Mouse (Mus musculus): ENCODE results near the gene Ecel1.
A peak's percentile ranks its signal among the peaks of the same experiment; 100 is the strongest.

Gene Ecel1

DNA sequence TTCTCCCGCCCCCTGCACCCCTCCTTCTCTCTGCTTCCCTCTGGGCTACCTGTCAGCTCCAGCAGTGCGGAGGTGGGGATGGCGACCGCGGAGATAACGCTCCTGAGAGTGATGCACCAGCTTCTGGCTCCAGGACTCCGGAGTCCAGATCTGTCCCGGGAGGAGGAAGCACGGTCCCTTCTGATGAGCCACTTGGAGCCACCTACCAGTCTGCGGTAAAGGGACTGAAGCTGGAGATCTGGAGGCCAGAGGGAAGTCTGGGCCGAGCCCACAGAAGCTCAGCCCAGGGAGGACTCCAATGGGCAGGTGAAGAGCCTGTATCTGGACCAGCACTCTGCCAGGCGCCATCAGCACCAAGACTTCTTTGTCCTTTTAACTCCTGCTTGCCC lies at the start of gene Ecel1:
Ecel1 (minus strand) TSS at position 323 of the 389 bp plus-strand sequence.
- no peak for DNase-seq (ENCODE audit: low spot score)

DNA sequence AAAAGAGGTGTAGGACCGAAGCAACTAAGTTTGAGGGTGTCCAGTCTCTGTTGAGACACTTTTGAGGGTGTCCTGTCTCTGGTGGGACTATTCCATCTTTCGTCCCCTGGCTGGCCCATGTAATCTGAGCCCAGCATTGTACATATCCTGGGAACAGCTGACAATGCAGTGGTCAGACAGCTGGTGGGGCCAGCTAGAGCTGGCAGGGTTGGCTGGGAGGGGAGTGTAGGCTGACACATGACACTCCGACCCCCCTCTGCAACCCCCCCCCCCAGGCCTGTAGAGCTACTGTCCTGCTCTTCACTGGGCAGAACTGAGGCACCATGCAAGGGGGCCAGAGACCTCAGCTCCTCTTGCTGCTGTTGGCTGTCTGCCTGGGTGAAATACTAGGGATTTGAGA lies 49.2 kb upstream of the Ecel1 start:
- no peak for DNase-seq (ENCODE audit: low spot score)

DNA sequence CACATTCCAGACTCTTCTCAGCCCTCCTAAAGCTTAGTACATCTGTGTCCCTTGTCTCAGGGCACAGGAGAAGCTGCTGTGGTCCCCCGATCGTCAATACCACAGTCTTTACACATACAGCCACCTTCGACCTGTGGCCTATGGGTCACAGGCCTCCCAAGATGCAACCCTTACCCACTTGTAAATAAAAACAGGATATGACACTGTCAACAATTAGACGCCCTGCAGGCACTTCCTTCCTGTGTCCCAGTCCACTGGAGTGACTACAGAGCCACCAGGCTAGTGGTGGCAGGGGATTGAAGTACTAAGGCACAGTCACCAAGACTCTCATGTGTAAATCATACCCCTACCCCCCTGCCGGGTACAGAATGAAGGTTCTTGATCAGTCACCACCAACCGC lies 48.7 kb upstream of the Ecel1 start:
- DNase-seq (ENCODE audit: low spot score): no peak

DNA sequence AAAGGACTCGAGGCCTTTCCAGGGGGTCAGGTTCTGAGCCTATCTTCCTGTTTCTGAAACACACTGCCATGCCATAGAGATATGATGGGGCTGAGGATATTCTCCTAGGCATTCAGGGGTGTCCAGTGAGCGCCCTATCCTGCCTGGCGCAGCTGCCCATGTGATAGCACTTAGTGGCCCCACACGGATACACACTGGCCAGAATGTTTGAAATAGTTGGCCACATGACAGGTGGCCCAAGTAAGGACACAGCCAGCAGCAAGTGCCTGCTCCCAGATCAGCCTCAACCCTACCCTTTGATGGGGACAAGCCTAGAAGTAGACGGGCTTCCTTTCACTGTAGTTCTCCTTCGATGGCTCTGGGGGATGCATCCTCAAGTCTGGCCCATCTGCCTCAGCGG lies 48.1 kb upstream of the Ecel1 start, which contains the start of gene Chrng:
Chrng (plus strand) TSS at position 193 of the 400 bp plus-strand sequence.
- no peak for DNase-seq (ENCODE audit: low spot score)

DNA sequence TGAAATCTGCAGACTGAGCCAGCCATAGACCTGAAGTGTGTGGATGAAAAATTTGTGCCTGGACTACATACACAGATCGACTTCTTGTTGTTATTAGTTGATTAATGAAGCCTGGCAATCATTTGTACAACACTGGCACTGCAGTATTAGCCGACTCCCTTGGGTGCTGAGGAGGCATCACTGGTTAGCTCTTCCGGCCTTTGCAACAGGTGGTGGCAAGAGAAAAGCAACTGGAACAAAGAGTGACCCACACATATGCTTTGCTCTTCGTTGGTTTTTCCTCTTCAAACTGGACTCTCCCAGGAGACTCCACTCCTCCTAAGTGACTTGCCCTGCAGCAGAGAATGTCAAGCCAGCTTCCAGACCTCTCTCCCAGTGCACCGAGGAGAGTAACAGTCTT lies 47.5 kb upstream of the Ecel1 start:
- DNase-seq (ENCODE audit: low spot score): no peak

DNA sequence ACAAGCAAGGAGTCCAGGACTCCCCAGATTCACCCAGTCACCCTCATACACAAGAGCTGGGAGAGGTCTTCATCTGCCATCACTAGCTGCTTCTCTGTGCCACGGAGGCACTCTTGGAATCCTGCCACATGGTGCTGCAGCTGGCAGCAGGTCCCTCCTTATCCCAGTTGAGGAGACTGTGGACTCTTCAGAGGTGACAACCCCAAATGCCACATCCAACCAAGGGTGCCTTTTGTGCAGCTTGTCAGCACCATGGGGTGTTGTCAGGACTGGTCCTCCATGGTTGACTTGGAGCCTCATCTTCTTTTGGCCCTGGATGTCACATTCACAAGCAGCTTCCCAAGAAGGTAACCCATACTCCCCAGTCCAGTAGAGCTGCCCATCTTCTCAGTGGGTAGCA lies 45.5 kb upstream of the Ecel1 start:
- no peak for DNase-seq (ENCODE audit: low spot score)

DNA sequence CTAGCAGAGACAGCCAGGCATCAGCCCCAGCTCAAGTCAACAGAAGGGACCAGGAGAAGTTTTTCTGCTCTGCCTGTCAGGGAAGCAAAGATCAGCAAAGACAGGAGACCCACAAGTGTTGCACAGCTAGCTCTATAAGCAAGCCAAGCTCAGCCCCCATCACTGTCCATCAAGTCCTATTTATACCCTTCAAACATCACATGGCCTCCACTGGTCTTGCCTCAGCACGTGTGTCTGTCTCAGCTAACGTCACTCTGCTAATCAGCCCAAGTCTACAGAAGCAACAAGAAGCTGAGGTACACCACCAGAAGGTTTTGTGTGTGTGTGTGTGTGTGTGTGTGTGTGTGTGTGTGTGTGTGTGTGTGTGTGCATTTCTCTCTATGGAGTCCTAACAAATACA lies 44.5 kb upstream of the Ecel1 start:
- no peak for DNase-seq (ENCODE audit: low spot score)

DNA sequence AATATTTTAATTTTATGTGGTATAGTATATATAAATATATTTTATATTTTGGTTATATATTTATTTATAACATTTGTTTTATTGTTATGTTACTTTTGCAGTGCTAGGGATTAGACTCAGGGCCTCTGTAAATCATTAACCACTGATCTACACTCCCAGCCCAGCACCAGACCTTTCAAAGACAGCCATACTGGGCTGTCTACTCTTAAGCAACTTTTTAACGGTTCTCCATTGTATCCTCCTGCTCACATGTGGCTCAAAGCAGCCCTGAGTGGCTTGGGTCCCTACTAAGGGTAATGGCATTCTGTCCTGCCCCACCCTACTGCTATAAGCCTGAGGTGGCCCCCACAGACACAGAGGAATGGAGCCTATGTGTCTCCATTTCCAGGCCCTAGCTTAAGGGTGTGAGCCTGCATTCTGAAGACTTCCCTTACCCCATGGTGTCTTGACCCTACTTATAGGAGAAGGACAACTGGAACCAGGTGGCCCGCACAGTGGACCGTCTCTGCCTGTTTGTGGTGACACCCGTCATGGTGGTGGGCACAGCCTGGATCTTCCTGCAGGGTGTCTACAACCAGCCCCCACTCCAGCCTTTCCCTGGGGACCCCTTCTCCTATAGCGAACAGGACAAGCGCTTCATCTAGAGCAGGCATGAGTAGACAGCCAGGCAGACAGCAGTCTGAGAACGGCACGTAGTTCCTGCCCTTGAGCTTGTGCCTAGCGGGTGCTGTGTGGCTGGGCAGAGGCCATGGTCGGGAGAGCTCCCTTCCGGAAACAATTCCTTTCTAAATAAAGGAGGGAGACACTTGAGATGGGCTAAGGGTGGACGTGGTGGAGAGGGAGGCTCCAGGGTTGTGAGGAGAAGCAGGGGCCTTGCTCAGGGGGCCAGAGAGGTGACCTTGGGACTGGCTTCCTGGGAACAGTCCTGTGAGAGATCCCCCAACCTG lies 42.1 kb upstream of the Ecel1 start:
- no peak for DNase-seq (ENCODE audit: low spot score)

DNA sequence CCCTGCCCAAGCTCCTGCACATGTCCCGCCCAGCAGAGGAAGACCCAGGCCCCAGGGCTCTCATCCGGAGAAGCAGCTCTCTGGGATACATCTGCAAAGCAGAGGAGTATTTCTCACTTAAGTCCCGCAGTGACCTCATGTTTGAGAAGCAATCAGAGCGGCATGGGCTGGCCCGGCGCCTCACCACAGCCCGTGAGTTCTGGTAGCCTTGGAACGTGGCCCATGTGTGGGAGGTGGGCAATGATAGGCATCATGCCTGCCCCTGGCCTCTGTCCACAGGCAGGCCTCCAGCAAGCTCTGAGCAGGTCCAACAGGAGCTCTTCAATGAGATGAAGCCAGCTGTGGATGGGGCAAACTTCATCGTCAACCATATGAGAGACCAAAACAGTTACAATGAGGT lies 41.0 kb upstream of the Ecel1 start:
- no peak for DNase-seq (ENCODE audit: low spot score)

DNA sequence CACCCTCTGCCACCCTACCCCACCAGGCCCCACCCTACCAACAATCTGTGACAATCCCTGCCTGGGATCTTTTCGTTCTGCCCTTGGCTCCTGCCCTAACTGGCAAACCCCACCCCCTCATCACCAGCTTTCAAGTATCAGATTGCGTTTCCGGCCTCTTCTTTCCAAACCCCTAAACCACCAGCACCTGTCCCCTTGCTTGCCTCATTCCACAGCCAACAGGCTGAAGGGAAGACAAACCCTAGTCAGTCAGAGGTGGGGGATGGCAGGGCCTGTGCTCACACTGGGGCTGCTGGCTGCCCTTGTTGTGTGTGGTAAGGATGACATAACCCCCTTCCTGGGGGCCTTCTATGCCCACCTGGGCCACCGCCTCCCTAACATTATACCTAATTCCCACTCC lies 34.1 kb upstream of the Ecel1 start, which contains the start of gene Chrnd:
Chrnd (plus strand) TSS at position 179 of the 400 bp plus-strand sequence.
- DNase-seq (ENCODE audit: low spot score): no peak

DNA sequence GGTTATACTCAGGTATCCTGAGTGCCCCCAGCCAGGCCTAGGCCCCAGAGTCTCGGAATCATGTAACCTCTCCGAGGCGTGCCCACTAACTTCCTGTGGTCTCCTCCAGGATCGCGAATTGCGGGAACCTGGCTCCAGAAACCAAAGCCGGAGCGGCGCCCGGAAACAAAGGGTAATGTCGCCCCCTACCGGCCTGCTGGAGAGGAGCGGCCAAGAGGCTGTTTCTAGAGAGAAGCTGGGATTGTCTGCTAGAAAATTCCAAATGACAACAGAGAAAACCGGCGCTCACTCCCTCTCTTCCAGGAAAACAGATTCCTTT lies 30.7 kb upstream of the Ecel1 start:
- peak; percentile 75 for DNase-seq (ENCODE audit: low spot score)

DNA sequence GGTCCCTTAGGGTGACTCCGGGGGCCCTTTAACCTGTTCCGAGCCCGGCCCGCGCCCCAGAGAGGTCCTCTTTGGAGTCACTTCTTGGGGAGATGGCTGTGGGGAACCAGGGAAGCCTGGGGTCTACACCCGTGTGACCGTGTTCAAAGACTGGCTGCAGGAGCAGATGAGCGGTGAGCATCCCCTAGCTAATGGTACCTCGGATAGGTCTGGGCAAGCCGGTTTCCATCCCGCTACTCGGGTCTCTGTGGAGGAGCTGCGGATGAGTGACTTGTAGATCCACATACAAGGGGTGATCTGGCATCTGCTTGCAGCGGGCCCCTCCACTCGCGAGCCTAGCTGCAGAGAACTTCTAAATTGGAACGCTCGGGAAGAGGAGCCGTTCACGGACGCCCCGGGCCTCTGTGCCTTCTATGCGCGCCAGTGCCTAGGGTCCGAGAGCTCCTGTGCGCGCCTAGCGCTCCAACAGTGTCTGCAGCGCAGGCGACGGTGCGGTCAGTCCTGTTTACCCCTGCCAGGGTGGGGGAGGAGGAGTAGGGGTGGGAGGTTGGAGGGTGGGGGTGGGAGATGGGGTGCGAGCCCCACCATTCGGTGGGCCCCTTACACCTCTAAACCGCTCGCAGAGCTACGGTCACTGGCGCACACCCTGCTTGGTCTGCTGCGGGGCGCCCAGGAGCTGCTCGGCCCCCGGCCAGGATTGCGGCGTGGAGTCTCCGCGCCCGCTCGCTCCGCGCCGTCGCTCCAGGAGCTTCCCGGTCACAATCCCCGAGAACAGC lies 30.1 kb upstream of the Ecel1 start:
- DNase-seq (ENCODE audit: low spot score): no peak

DNA sequence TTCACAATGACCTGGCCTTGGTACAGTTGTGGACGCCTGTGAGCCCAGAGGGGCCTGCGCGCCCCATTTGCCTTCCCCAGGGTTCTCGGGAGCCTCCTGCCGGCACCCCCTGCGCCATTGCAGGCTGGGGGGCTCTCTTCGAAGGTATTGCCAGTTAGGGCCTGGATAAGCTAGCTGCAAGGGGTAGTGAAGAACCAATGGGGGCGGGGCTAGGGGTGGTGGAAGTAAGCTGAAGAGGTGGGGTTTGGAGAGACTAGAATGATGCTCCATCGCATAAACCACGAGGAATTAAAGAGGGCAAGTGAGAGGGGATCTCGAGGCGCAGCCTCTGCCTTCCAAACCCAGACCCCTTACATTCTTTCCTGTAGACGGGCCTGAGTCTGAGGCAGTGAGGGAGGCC lies 29.2 kb upstream of the Ecel1 start:
- no peak for DNase-seq (ENCODE audit: low spot score)

DNA sequence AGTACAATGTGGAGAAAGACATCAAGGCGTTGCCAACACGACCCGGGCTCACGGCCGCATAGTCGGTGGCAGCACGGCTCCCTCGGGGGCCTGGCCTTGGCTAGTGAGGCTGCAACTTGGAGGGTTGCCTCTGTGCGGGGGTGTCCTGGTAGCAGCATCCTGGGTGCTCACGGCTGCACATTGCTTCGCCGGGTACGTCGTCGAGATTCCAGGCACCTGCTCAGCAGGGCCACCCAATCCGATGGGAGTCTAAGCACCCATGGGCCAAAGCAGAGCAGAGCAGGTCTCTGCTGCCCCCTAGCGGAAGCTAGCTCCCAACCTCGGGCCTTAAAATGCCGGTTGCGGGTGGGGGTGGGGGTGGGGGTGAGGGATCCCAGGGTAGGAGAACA lies 28.4 kb upstream of the Ecel1 start:
- DNase-seq (ENCODE audit: low spot score): peak; percentile 59

DNA sequence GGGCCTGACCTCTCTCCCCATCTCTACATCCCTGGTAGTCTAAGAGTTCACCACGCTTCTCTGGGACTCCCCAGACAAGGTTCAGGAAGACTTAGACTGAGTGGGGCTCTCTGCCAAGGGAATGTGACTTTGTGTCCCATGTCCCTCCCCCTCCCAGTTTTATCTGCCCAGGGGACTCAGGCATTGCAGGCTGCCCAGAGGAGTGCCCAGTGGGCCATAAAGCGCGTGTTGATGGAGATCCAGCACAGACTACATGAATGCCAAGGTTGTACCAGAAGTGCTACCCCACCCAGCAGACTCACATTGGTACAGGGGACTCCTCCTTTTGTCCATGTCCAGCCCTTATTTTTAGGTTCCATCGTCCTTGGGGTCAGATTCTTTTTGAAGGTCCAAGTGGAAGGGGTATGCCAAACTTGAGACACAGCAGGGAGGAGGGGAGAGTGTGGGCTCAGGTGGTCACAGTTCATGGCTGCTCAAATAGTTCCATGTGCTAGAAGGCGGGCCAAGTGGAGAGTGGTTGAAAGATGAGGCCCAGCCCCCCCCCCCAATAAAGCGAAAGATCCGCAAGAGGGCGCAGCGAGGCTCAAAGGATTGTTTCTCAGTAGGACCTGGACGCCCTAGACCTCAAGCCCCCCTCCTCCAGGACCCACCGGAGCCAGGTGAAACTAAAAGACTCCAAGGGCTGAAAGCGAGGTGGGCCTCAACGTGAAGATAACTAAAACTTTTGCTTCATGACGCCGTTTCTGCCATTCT lies 27.9 kb upstream of the Ecel1 start:
- DNase-seq (ENCODE audit: low spot score): peak; percentile 16

DNA sequence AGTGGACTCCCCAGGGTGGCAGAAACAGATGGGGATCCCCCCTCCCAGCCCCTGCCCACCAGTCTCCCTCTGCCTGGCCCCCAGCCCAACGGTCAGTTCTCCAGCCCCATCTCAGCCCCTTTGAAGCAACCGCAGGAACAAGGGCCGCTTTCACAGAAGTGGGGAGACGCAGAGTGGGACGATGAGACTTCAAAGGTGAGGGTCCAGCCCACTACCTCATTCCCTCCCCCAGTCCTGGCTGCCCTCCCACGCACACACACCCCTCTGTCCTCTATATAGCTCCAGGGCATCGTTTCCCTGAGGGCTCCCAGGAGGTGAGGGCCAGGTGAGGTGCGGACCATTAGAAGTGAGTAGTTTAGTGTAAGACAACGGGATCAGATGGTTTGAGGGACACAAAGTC lies 26.7 kb upstream of the Ecel1 start, which contains the start of gene Prss56:
Prss56 (plus strand) TSS at position 301 of the 400 bp plus-strand sequence.
- no peak for DNase-seq (ENCODE audit: low spot score)

DNA sequence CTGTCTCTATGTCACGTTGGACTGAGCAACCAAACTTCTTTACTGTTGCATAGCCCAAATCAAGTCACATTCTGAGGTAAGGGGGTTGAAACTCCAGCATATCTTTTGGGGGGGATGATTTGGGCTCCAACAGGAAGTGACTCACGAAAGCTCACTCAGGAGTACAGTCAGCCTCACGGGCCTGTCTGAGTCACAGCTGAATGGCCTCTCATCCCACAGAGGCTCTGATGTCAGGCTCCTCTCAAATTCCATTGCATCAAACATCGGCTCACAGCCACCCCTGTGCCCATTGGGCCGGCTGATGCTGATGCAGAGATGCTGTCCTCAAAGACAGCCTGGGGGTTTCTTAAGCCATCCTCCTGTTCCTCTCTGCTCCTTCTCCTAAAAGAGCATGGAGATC lies 24.6 kb upstream of the Ecel1 start:
- no peak for DNase-seq (ENCODE audit: low spot score)

DNA sequence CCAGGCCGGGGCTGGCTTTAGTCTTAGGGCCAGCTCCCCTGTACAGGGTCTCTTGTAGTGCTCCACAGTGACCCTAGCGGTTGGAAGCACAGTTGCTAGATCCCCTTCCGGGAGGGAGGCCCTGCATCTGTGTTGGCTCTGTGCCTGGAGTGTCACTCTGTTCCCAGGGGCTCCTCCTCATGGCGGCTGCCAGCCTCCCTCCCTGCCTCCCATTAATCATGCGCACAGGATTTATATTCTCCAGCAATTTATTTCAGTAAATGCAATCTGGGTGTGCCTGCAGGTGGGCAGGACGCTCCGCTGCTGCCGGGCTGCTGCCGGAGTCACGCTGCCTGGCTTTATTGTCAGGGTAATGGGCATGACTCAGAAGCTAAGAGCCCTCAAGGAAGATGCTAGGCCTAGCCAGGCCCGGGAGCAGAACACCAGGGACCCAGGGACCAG lies 19.6 kb upstream of the Ecel1 start:
- no peak for DNase-seq (ENCODE audit: low spot score)

DNA sequence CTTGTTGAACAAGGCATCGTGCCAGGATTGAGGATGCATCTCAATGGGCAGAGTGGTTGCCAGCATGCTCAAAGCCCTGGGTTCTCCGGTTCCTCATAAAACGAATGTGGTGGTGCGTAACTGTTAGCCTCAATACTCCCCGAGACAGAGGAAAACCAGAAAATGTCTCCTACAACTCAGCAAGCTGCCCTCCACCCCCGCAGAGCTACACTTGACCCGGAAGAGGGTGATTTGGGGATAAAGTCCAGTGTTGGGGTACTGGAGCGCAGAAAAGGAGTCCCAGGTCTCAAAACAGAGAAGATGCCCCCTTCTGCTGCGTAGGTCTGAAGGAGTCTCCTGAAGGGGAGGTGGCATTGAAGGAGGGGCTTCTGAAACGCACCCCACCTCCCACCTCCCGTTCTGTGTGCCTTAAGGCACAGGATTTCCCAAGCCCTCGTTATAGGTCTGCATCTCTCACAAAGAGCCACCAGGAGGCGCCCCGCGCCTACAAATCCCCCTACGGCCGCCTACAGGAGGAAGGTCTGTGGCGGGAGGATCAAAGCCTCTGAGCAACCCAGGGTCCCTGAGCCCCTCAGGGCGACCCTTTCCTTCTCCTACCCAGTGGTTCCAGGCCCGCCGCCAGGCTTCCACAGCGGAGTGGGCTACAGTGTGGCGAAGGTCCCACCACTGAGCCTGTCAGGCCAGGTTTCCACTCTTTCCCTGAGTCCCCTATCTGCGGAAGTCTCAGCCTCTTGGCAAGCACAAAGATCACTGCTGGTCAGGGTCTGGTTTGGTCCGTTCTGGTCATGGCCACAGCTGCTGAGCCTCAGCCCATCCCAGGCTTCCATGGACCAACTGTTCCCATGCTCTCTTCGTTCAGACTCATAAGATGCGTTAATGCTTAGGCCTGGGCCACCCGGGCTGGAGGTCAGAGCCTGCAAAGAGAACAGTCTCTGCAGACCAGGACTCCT lies 18.0 kb upstream of the Ecel1 start:
- no peak for DNase-seq (ENCODE audit: low spot score)

DNA sequence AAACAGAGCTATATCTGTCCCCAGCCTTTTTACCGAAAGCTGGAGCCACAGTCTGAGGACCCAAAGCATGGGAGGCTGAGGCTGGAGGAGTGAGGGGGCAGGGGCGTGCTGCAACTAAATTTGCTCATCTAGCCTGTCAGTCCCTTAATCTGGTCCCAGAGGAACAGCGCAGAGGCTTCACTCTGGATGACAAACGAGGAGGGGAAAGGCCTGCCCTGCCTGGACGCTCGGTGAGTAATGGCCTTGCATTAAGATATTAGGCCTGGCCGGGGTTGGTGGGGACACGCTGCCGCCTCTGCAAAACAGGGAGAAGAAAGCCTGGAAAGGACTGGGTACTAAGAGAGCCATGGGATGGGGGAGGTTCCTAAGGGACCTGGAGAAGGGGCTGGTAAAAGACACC lies 16.0 kb upstream of the Ecel1 start:
- DNase-seq (ENCODE audit: low spot score): no peak

DNA sequence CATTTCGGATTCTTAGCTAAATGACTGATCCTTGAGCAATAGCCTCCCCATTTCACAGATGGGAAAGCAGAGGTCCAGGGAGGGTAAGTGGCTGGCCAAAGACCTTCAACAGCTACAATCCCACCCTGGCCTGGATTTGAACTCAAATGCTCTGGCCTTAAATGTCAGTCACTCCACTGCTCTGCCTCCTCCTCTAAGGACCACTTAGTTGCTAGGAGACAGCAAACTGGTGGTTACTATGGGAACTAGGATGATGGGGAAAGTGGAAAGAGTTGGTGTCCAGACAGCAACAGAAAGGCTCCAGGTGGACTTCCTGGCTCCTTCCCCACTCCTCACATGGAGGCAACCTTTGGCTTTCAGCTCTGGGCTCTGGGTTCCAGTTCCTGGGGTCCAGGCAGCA lies 15.0 kb upstream of the Ecel1 start:
- no peak for DNase-seq (ENCODE audit: low spot score)
